Mouse (Mus musculus) embryo, embryonic 9.5 days (tissue): Measurements from ENCODE around the gene Cir1.

Source experiments
- DNase-seq: peaks from one replicate; pipeline ENCODE4 v3.0.0-alpha.2; 2017; ENCODE audit errors: extremely low spot score

Gene Cir1

GRCm38 (mm10) chr2:73301979-73302378, 10.5 kb downstream of the Cir1 start:
- no peak for DNase-seq

- DNase-seq = no peak
Observed at GRCm38 (mm10) chr2:73298841-73299240, 13.7 kb downstream of the Cir1 start.

GRCm38 (mm10) chr2:73298154-73298553, 14.3 kb downstream of the Cir1 start:
- DNase-seq = no peak

GRCm38 (mm10) chr2:73295023-73295422, 17.5 kb downstream of the Cir1 start:
- DNase-seq = no peak

- no peak for DNase-seq
Observed at GRCm38 (mm10) chr2:73291130-73291529, 21.4 kb downstream of the Cir1 start.

- peak; percentile 12 for DNase-seq
Observed at GRCm38 (mm10) chr2:73285630-73286029, 26.9 kb downstream of the Cir1 start.

- peak; percentile 61 for DNase-seq
Observed at GRCm38 (mm10) chr2:73281707-73282106, 30.8 kb downstream of the Cir1 start.

- peak; percentile 51 for DNase-seq
Observed at GRCm38 (mm10) chr2:73281048-73281661, 31.3 kb downstream of the Cir1 start.

GRCm38 (mm10) chr2:73280356-73281047, 32.0 kb downstream of the Cir1 start:
- peak; percentile 56 for DNase-seq

GRCm38 (mm10) chr2:73279271-73280038, 33.0 kb downstream of the Cir1 start:
- DNase-seq = peak; percentile 58

- no peak for DNase-seq
Observed at GRCm38 (mm10) chr2:73278869-73279268, 33.6 kb downstream of the Cir1 start.

- peak; percentile 93 for DNase-seq
Observed at GRCm38 (mm10) chr2:73278131-73278854, 34.2 kb downstream of the Cir1 start.

- no peak for DNase-seq
Observed at GRCm38 (mm10) chr2:73277709-73278075, 34.8 kb downstream of the Cir1 start.

- peak; percentile 73 for DNase-seq
Observed at GRCm38 (mm10) chr2:73277021-73277708, 35.3 kb downstream of the Cir1 start.

- peak; percentile 51 for DNase-seq
Observed at GRCm38 (mm10) chr2:73276141-73276571, 36.3 kb downstream of the Cir1 start.

GRCm38 (mm10) chr2:73275261-73276040, 37.0 kb downstream of the Cir1 start:
- peak; percentile 24 for DNase-seq

- peak; percentile 78 for DNase-seq
Observed at GRCm38 (mm10) chr2:73274119-73274920, 38.2 kb downstream of the Cir1 start.

- DNase-seq = peak; percentile 66
Observed at GRCm38 (mm10) chr2:73273249-73274118, 39.0 kb downstream of the Cir1 start.
